Mouse (Mus musculus) MEL (cell line): ENCODE data around the gene Ccdc86. TPM values are rescaled to one million over a fixed set of nuclear protein-coding genes. Genes with fewer than 3 reads are reported as not detected.

Source experiments
- DNase-seq: peaks from one replicate; pipeline ENCODE4 v3.0.0; 2011; ENCODE audit warnings: low read depth, low spot score
- H3K27ac ChIP-seq: 2 replicates; pipeline ENCODE4 v1.5.1; 2012; ENCODE audit warnings: low read depth, mild to moderate bottlenecking, control low read depth, low read length, moderate library complexity; ENCODE audit not compliant: control insufficient read depth
- H3K27me3 ChIP-seq, 2 experiments: fragments of 150-350 bp in 1 of 2; sonication (generic) in 1 of 2; 2 replicates each; pipeline ENCODE4 v1.6.1; 2012; ENCODE audit warnings: low read length in 2 of 2, mild to moderate bottlenecking in 2 of 2, improper control_type of control experiment in 1 of 2, moderate library complexity in 1 of 2; ENCODE audit not compliant: insufficient read depth in 2 of 2, control insufficient read depth in 1 of 2
- H3K36me3 ChIP-seq, 2 experiments: 2 replicates each; pipeline ENCODE4 v1.6.1; 2012 to 2014; ENCODE audit warnings: low read length in 2 of 2, improper control_type of control experiment in 1 of 2, inconsistent platforms in 1 of 2, mild to moderate bottlenecking in 1 of 2; ENCODE audit not compliant: insufficient read depth in 2 of 2, control insufficient read depth in 1 of 2
- H3K4me1 ChIP-seq, 2 experiments: fragments of 150-350 bp in 1 of 2; sonication (generic) in 1 of 2; 2 replicates each; pipeline ENCODE4 v1.6.1; 2012; ENCODE audit warnings: low read length in 2 of 2, improper control_type of control experiment in 1 of 2, mild to moderate bottlenecking in 1 of 2; ENCODE audit not compliant: insufficient read depth in 2 of 2, control insufficient read depth in 1 of 2
- H3K4me3 ChIP-seq, 2 experiments: fragments of 150-350 bp in 1 of 2; sonication (generic) in 1 of 2; 2 replicates each; pipeline ENCODE4 v1.5.1; 2012; ENCODE audit warnings: low read depth in 2 of 2, low read length in 2 of 2, mild to moderate bottlenecking in 2 of 2, moderate library complexity in 2 of 2, control low read depth in 1 of 2, improper control_type of control experiment in 1 of 2; ENCODE audit not compliant: control insufficient read depth in 1 of 2, insufficient read depth in 1 of 2
- H3K79me2 ChIP-seq: 2 replicates; pipeline ENCODE4 v1.6.1; 2012; ENCODE audit warnings: mild to moderate bottlenecking, low read length, moderate library complexity; ENCODE audit not compliant: control insufficient read depth, poor library complexity, insufficient read depth
- H3K9ac ChIP-seq: 2 replicates; pipeline ENCODE4 v1.6.1; 2012; ENCODE audit warnings: low read depth, mild to moderate bottlenecking, control low read depth, low read length, moderate library complexity; ENCODE audit not compliant: control insufficient read depth, poor library complexity, severe bottlenecking
- H3K9me3 ChIP-seq: fragments of 150-350 bp; sonication (generic); replicated peaks from 2 replicates; pipeline ENCODE4 v1.6.1; 2012; ENCODE audit warnings: mild to moderate bottlenecking, low read length, improper control_type of control experiment, moderate library complexity; ENCODE audit not compliant: insufficient read depth
- CHD1 ChIP-seq: IDR thresholded peaks from 2 replicates; pipeline ENCODE4 v1.6.1; 2012; ENCODE audit warnings: low read depth, mild to moderate bottlenecking, inconsistent platforms, low read length, improper control_type of control experiment
- EP300 ChIP-seq, 2 experiments: IDR thresholded peaks; 2 replicates each; pipeline ENCODE4 v1.6.1; 2011; ENCODE audit warnings: improper control_type of control experiment in 2 of 2, low read length in 2 of 2, low read depth in 1 of 2, mild to moderate bottlenecking in 1 of 2
- GATA1 ChIP-seq: IDR thresholded peaks from 2 replicates; pipeline ENCODE4 v1.6.1; 2011; ENCODE audit warnings: low read depth, low read length, improper control_type of control experiment
- HCFC1 ChIP-seq: IDR thresholded peaks from 2 replicates; pipeline ENCODE4 v1.6.1; 2012; ENCODE audit warnings: low read depth, mild to moderate bottlenecking, inconsistent platforms, low read length, improper control_type of control experiment, moderate library complexity
- JUND ChIP-seq: IDR thresholded peaks from 2 replicates; pipeline ENCODE4 v1.6.1; 2011; ENCODE audit warnings: low read depth, mild to moderate bottlenecking, improper control_type of control experiment, low read length
- MAZ ChIP-seq: IDR thresholded peaks from 2 replicates; pipeline ENCODE4 v1.6.1; 2012; ENCODE audit warnings: low read depth, mild to moderate bottlenecking, inconsistent platforms, low read length, improper control_type of control experiment
- MXI1 ChIP-seq: IDR thresholded peaks from 2 replicates; pipeline ENCODE4 v1.6.1; 2011; ENCODE audit warnings: mild to moderate bottlenecking, low read depth, low read length, improper control_type of control experiment
- NELFE ChIP-seq: IDR thresholded peaks from 2 replicates; pipeline ENCODE4 v1.6.1; 2011; ENCODE audit warnings: low read depth, low read length, improper control_type of control experiment
- NRF1 ChIP-seq: IDR thresholded peaks from 2 replicates; pipeline ENCODE4 v1.6.1; 2014; ENCODE audit warnings: low read depth, mild to moderate bottlenecking, inconsistent platforms, low read length, improper control_type of control experiment, moderate library complexity; ENCODE audit not compliant: poor library complexity, insufficient read depth, severe bottlenecking
- POLR2A ChIP-seq, 2 experiments: IDR thresholded peaks; 2 replicates each; pipeline ENCODE4 v1.6.1; 2011 to 2012; ENCODE audit warnings: low read length in 2 of 2, mild to moderate bottlenecking in 2 of 2, control low read depth in 1 of 2, improper control_type of control experiment in 1 of 2, low read depth in 1 of 2, moderate library complexity in 1 of 2; ENCODE audit not compliant: control insufficient read depth in 1 of 2, insufficient read depth in 1 of 2, poor library complexity in 1 of 2
- POLR2AphosphoS5 ChIP-seq: IDR thresholded peaks from 2 replicates; pipeline ENCODE4 v1.6.1; 2012; ENCODE audit warnings: low read depth, borderline replicate concordance, mild to moderate bottlenecking, inconsistent platforms, low read length, moderate library complexity, mixed read lengths
- RCOR1 ChIP-seq: IDR thresholded peaks from 2 replicates; pipeline ENCODE4 v1.6.1; 2012; ENCODE audit warnings: low read depth, mild to moderate bottlenecking, inconsistent platforms, low read length, improper control_type of control experiment
- SIN3A ChIP-seq: IDR thresholded peaks from 2 replicates; pipeline ENCODE4 v1.6.1; 2012; ENCODE audit warnings: low read length, improper control_type of control experiment, inconsistent platforms
- SMC3 ChIP-seq: IDR thresholded peaks from 2 replicates; pipeline ENCODE4 v1.6.1; 2011; ENCODE audit warnings: low read depth, low read length, improper control_type of control experiment
- TAL1 ChIP-seq: IDR thresholded peaks from 2 replicates; pipeline ENCODE4 v1.6.1; 2012; ENCODE audit warnings: mild to moderate bottlenecking, inconsistent platforms, low read length, moderate library complexity, mixed read lengths
- USF1 ChIP-seq: IDR thresholded peaks from 2 replicates; pipeline ENCODE4 v1.6.1; 2014; ENCODE audit warnings: low read depth, mild to moderate bottlenecking, inconsistent platforms, low read length, improper control_type of control experiment, moderate library complexity
- ZKSCAN1 ChIP-seq: IDR thresholded peaks from 2 replicates; pipeline ENCODE4 v1.6.1; 2012; ENCODE audit warnings: low read depth, mild to moderate bottlenecking, inconsistent platforms, low read length, improper control_type of control experiment, moderate library complexity
- ZMIZ1 ChIP-seq: IDR thresholded peaks from 2 replicates; pipeline ENCODE4 v1.6.1; 2012; ENCODE audit warnings: low read depth, mild to moderate bottlenecking, inconsistent platforms, low read length, improper control_type of control experiment, moderate library complexity
- ZNF384 ChIP-seq: IDR thresholded peaks from 2 replicates; pipeline ENCODE4 v1.6.1; 2012; ENCODE audit warnings: low read depth, mild to moderate bottlenecking, inconsistent platforms, low read length, improper control_type of control experiment
- polyA plus RNA-seq, 2 experiments: library from polyadenylated mRNA; stranded (reverse) in 1 of 2; unstranded in 1 of 2; fragments of >175 nt in 1 of 2; fragments of >200 nt in 1 of 2; gene quantifications; 2 replicates each; pipeline versions ENCODE4 v1.2.1 to v1.2.4; 2012; ENCODE audit warnings: low replicate concordance in 2 of 2, low read depth in 1 of 2; ENCODE audit not compliant: insufficient read length in 2 of 2, insufficient read depth in 1 of 2, missing spikeins in 1 of 2
- total RNA-seq: library from RNA; depleted of rRNA; stranded (reverse); fragments of 300-350 nt; gene quantifications from 2 replicates; pipeline ENCODE4 v1.2.3, GENCODE M21; 2012

Ccdc86 gene
- total and polyA plus RNA-seq, 3 experiments = 29.5 to 50.9 TPM; not detected in 1

DNA sequence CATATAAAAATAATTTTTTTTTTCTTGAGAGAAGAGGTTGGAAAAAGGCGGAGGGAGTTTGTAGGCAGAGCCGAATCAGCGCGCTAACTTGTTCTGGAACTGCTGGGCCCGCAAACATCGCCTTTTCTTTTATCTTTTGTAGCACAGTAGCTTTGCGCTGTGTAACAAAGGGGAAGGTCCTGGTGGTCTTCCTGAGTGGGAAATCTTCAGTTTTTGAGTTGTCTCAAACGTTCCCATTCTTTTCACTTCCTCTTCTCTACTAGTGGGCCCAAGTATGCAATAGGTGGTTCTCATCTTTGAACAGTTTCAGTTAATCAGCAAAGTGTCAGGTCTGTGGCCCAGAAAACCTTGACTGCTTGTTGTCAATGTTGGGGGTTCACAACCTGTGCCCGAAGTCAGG, 492 bp upstream of the Ccdc86 start:
- peaks cover 3 to 5% of the 10 kb centered on the region in 2 experiments; a peak in 2 of 4 replicates for H3K27me3 ChIP-seq
- no peaks in the 10 kb centered on the region for H3K9me3 ChIP-seq
- DNase-seq = peak; percentile 65
- H3K27ac ChIP-seq = peak overlapping the region; percentile 85
- TF ChIP-seq NELFE (no peak), EP300 (IDR thresholded peaks at IDR 0.05; ENCODE audit: low read depth in 1 of 2, low read length in 2 of 2) (peak in 1 of 2 experiments; percentile 20; a peak in 1 of 4 replicates), ZNF384 (0 out of 2 replicates have a peak, but pooled peaks have one; percentile 3), POLR2A (IDR thresholded peaks at IDR 0.05; ENCODE audit: control insufficient read depth in 1 of 2, insufficient read depth in 1 of 2, low read depth in 1 of 2, low read length in 2 of 2, poor library complexity in 1 of 2) (0 out of 4 replicates have a peak, but pooled peaks of 1 of the 2 experiments have one; percentile 7)
- peak overlapping the region; percentile 65 to 95 for H3K4me3 ChIP-seq
- peak overlapping the region; percentile 80 for H3K9ac ChIP-seq
- H3K4me1 ChIP-seq = peaks cover 0 to 13% of the 10 kb centered on the region in 2 experiments; a peak in 2 of 4 replicates
- peaks cover 0 to 18% of the 10 kb centered on the region in 2 experiments; a peak in 2 of 4 replicates for H3K36me3 ChIP-seq
- peaks cover 34% of the 10 kb centered on the region for H3K79me2 ChIP-seq

DNA sequence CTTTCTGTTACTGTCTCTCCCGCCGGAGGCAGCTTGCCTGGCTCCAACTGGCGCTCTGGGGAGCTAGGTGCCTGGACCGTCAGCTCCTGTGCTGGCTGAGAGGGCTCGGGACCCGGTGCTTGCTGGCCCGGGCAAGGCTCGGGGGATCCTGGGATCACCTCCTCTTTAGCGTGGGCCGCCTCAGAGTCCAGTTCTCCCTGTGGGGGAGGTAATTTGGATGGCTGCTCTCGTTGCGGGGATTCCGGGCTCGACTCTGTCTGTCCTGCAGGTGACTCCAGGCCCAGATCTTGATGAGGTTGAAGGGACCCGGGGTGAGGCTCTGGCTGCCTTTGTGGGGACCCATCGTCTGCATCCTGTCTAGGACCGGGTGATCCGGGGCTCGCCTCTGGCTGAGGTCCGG, 650 bp downstream of the Ccdc86 start:
- Histone ChIP-seq H3K27me3 (no peaks in the 10 kb centered on the region), H3K9me3 (no peaks in the 10 kb centered on the region), H3K27ac (no peak overlapping the region), H3K4me1 (peaks cover 0 to 13% of the 10 kb centered on the region in 2 experiments; a peak in 2 of 4 replicates), H3K4me3 (peak overlapping the region; percentile 84 to 95), H3K79me2 (peaks cover 34% of the 10 kb centered on the region), H3K9ac (peak overlapping the region; percentile 83)
- peak; percentile 38 for DNase-seq
- TF ChIP-seq NELFE (no peak), GATA1 (no peak), MXI1 (no peak), POLR2AphosphoS5 (no peak), ZMIZ1 (no peak), ZKSCAN1 (no peak), JUND (no peak), POLR2A (IDR thresholded peaks at IDR 0.05; ENCODE audit: control insufficient read depth in 1 of 2, insufficient read depth in 1 of 2, low read depth in 1 of 2, low read length in 2 of 2, poor library complexity in 1 of 2) (no peak)
- TF ChIP-seq, all 39 proteins: peak for 0
- peaks cover 1 to 18% of the 10 kb centered on the region in 2 experiments; a peak in 2 of 4 replicates for H3K36me3 ChIP-seq

DNA sequence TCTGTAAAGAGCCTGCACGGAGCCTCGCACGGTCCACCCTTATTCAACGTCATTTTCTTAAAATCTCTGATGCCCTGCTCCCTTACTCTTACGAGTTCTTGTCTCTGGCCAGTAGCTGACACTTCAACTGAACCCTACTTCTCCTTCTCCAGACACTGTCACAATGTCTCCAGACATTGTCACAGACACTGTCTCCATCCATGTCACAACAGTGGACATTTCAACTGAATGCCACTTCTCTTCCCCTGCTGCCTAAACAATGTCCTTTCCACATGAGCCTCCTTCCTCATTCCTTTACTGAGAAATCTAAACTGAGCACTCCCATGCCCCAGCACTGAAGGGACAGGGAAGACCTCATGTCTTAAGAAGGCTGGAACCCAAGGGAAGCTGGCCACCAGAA, 1.8 kb downstream of the Ccdc86 start:
- Histone ChIP-seq H3K9me3 (no peaks in the 10 kb centered on the region), H3K27me3 (no peaks in the 10 kb centered on the region)
- TF ChIP-seq TAL1 (no peak), SMC3 (no peak), MAZ (no peak), RCOR1 (no peak), CHD1 (0 out of 2 replicates have a peak, but pooled peaks have one; percentile 51), ZMIZ1 (no peak), USF1 (no peak), NRF1 (no peak), MXI1 (peak; percentile 24; the same call in 1 of the 2 replicates), SIN3A (0 out of 2 replicates have a peak, but pooled peaks have one; percentile 19), HCFC1 (no peak)
- TF ChIP-seq, all 39 proteins: peak for 3
- Histone ChIP-seq H3K27ac (no peak overlapping the region), H3K79me2 (peaks cover 34% of the 10 kb centered on the region), H3K36me3 (peaks cover 3 to 18% of the 10 kb centered on the region in 2 experiments; a peak in 3 of 4 replicates), H3K9ac (peak overlapping the region; percentile 83), H3K4me1 (peaks cover 0 to 13% of the 10 kb centered on the region in 2 experiments; a peak in 2 of 4 replicates), H3K4me3 (peak overlapping the region; percentile 84 to 95)
- peak; percentile 39 for DNase-seq
